Mouse (Mus musculus) megakaryocyte-erythroid progenitor cell, adult 5-6 weeks (primary cell): ENCODE data around the gene Glis3. TPM values are rescaled to one million over a fixed set of nuclear protein-coding genes. Genes with fewer than 3 reads are reported as not detected.

Experiments
- ATAC-seq: replicated peaks from 2 replicates; pipeline ENCODE4 v1.8.0; 2016; ENCODE audit warnings: mild to moderate bottlenecking, inconsistent platforms; ENCODE audit not compliant: severe bottlenecking, poor library complexity, low FRiP score, low TSS enrichment
- total RNA-seq, 2 experiments: library from RNA; stranded (forward) in 1 of 2; stranded (reverse) in 1 of 2; fragments of 200-1000, 215-1000 nt in 1 of 2; fragments of >200 nt in 1 of 2; fragmentation: Nextera tagmentation in 1 of 2; gene quantifications; 2 replicates each; pipeline ENCODE4 v1.2.3; 2014 to 2017

Glis3 gene
- total RNA-seq, 2 experiments from 2014 or later = 0.37 to 0.80 TPM

DNA sequence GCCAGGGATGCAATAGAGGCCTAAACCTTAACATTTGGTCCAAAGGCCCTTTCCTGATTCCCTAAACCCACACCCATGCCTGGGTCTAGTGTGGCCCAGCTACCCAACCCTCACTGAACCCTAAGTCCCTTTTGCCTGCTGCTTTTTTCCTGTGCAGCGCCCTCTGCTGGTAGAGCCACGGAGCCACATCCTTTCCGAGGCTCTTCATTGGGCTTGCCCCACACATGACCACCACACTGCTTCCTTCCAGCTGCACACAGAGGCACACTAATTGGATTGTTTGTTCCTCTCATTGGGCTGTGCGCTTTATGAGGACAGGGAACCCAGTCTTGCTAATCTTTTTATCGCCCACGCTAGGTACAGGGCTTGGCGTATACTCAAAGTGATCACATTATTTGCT, 314.0 kb downstream of the Glis3 start:
- ATAC-seq = peak; percentile 67; the same call in 1 of the 2 replicates

DNA sequence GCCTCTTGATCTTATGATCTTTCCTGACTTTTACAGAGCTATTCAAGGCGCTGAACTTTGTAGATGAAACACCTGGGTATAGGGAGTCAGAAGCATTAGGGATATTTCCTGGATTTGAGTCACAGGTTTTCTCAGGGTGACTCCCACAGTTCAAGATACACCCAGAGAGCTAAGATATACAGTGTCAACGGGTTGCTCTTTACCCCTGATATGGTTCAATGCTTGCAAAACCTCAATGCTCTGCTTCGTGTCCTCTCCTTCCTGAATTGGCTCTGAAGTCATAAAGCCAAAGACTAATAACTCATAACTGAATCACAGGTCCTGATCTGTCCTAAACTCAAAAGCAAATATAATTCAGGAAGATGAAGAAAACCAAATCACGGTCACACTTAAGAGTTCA, 319.0 kb downstream of the Glis3 start:
- ATAC-seq = no peak

GRCm38 (mm10) chr19:28357595-28357994, 322.3 kb downstream of the Glis3 start:
- no peak for ATAC-seq

GRCm38 (mm10) chr19:28351068-28352066, 328.5 kb downstream of the Glis3 start:
- no peak for ATAC-seq

GRCm38 (mm10) chr19:28347080-28347825, 332.6 kb downstream of the Glis3 start:
- no peak for ATAC-seq

DNA sequence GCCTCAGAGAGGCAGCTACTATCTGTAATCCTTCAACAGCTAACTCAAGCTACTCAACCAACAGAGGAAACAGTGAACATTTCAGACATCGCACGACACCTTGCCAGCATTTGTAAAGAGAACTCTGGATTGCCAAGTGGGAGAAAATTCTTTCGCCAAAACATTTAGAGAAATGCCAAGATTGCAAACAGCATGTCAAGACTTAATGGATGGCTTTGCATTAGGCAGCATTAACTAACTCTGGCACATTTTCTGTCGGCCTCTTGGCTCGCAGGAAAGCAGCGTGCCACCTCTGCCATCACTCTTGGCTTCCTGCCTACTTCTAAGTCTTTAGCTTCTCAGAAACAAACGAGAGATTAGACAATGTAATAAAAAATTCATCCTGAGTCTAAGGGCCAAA, 336.2 kb downstream of the Glis3 start:
- no peak for ATAC-seq

DNA sequence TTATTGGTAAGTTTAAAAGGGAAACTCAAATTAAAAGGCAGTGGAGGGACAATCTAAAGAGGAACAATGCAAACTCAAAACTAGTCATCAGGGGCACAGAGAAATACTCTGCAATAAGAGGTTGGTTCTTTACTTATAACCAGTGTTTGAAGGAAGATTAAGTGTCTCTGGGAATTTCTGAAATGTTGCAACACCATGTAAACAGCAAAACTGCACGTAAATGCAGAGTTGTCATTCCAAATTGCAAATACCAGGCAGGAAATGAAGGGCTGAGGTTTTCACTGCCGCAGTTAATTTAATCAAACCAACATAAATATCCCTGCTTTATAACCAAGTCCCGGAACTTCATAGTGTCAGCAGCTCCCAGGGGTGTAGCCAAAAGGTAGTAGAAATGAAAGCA, 342.3 kb downstream of the Glis3 start:
- no peak for ATAC-seq

GRCm38 (mm10) chr19:28336651-28337510, 343.0 kb downstream of the Glis3 start:
- ATAC-seq = no peak

DNA sequence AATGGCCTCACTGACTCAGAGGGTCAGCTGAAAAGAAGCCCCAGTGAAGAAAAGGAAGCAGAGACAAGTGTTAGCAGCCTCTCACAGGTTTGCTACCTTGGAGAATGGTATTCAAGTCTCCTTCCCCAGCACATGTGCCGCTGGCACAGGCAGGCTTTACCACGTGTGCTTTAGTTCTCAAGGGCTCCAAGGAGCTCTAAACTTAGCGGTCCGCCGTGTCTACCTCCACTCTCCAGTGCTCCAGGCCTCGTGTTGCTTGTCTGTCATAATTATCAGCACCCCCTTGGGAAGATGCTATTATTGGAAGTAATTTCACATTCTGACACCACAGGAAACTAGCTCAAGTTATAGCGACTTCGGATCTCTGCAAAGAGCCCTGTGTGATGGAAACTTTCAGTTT, 344.0 kb downstream of the Glis3 start:
- ATAC-seq = no peak

- ATAC-seq = no peak
These were observed 346.7 kb downstream of the Glis3 start for GRCm38 (mm10) chr19:28333007-28333766.

DNA sequence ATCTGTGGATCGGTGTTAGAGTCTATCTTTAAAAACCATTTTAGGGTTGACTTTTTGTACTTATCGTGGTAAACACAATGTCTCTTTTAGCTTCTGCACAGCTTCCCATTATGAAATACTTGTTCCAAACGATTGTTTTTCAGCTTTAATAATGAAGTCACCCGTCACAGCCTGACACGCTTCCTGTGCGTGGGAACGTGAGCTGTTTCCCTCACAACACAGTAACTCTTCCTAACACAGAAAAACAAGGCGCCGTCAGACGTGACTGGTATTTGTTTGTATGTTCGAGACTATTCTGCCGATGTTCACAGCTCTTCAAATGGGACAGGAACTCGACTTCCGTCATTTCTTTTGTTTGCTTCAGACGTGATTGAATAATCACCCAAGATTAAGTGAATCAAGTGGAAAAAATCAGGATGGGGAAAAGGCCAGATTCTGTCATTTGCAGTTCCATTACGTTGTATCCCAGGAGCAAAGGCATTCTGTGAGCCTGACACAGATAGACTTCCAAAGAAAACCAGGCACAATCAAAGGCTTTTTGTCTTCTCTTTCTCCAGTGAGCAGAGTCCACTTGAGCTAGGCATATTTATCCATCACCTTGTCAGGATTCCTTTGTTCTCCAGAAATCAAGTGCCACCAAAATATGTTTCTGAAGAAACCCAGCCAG, 351.3 kb downstream of the Glis3 start:
- ATAC-seq = no peak

DNA sequence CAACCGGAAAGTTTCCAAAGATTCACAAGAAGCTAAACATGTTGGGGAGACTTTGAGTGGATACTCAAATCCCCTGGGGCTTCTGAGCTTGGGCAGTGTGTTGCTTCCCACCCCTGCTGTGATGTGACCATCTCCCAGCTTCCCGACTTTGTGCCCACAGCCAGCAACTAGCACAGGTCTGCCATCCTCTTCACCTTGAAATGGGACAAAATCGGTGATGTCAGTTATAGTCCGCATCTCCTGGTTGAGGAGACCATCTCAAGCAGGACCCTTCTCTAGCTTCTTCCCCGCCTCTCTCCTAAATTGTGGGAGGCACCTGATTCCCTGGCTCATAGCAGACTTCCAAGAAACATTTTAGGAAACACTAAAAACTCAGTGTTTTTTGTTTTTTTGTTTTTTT, 352.3 kb downstream of the Glis3 start:
- ATAC-seq = no peak

GRCm38 (mm10) chr19:28306036-28306435, 373.8 kb downstream of the Glis3 start:
- ATAC-seq = no peak

DNA sequence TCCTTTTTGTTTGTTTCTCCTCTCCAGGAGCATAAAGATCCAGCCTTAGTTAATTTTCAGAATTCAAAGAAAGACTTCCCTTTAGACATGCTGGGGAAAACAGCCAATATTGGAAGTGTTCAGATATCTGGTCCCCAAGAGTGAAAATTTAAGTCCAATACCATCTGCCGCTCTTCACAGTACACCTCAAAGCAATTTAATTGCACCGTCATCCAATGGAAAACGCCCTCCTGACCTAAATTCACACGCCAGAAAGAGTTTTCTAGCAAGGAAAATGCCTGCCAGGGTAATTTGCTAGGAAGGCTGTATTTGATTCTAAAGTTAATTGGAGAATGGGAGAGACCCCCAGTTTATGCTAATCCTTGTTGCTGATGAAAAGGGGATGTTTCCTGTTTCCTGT, 374.4 kb downstream of the Glis3 start:
- no peak for ATAC-seq

GRCm38 (mm10) chr19:28302831-28303242, 377.0 kb downstream of the Glis3 start:
- no peak for ATAC-seq

DNA sequence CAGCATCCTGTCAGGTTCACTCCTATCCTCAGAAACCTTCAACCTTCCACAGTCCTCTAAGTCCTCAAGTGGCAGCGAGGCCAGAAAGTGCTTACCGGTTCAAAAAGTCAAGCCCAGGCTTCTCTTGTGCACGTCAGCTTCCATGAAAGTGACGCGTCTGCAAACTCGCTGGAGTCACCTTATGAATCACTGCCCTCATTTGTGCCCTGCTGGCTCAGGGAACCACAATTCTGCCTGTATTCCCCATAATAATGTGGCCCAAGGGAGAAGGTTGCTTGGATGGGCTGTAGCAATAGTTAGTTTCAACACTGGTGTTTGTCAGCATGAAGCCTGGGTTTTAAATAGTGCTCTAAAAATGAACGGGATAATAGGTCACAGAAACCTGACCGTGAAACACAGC, 379.7 kb downstream of the Glis3 start:
- no peak for ATAC-seq

DNA sequence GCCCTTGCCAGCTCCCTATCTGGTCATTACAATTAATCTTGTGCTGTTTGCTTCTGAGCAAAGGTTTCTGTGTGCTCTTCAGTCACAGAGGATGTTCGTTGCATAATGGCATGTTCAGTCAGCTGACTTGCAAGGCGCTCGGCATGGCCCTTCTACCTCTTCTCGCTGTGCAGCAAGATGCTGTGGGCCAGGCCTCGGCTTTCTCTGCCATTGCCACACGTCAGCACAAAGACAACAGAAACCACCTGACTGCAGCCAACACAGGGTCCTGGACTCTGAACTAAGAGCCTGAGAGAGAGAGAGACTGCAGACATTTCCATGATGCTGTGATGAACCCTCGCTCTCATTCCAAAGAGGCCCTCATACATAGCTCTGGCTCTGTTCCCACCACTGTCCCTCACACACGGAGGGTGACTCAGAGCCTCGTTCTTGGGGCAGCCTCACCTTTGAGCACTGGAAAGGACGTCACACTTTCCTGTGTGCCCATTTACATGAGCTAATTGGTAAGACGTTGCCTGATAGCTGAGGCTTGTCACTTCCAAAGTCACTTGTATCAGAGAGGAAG, 380.6 kb downstream of the Glis3 start:
- ATAC-seq = no peak

DNA sequence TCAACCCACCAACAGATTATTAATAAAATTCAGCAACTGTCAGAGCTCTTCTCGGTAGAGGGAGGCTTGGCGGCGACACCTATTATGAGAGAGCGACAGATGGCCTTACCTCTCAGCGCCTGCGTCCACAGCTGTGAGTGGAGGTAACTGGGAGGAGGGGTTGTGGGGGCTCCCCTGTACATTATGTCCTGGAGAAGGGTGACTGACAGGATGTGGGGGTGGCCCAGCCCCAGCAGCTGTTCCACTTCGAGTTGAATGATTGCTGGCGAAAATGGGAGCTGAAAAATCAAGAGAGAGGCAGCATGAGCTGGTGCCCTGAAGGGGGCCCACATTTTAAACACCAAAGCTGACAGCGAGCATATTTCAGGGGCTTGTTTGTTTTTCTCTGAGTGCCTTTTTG, 381.2 kb downstream of the Glis3 start:
- no peak for ATAC-seq
